Mouse (Mus musculus): ENCODE measurements around the gene Gpank1. TPM values are rescaled to one million over a fixed set of nuclear protein-coding genes. Genes with fewer than 3 reads are reported as not detected.

The Gpank1 gene
- polyA plus RNA-seq, 1 experiment from 2014 or later = 24.6 TPM

DNA sequence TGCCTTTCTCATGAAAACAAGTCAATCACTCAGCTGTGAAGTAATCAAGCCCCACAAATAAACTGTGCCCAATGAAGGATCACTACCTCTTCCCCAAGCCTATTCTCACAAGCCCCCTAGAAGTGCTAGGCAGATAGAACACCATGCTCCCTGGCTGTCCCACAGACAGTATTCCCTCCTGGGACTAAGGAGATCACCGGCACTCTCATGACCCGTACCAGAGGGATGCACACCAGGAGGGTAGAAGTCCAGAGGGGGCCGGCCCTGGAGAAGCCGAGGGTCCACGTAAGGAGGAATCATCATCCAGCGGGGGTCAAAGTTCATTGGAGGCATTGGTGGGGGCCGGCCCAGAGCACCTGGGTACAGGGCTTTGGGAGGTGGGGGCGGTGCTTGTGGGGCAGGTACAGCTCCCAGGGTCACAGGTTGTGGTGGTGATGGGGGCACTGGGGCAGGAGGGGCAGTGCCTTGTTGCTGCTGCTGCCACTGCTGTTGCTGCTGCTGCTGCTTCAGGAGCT is 36.5 kb downstream of the Gpank1 start:
- Histone ChIP-seq H3K27ac (replicated peaks; ENCODE audit: low read depth, low read length) (no peak overlapping the region), H3K36me3 (replicated peaks; ENCODE audit: control insufficient read depth, insufficient read depth, low read depth, low read length) (peaks cover 80% of the 10 kb centered on the region), H3K27me3 (ENCODE audit: control insufficient read depth, insufficient read depth, low read length) (no peaks in the 10 kb centered on the region), H3K4me3 (ENCODE audit: low read depth, low read length) (no peak overlapping the region), H3K4me2 (ENCODE audit: low read depth, low read length) (no peak overlapping the region), H3K9ac (replicated peaks; ENCODE audit: low read length) (no peak overlapping the region), H3K9me3 (replicated peaks; ENCODE audit: control insufficient read depth, low read length) (no peaks in the 10 kb centered on the region), H3K4me1 (ENCODE audit: control insufficient read depth, insufficient read depth, low read length) (peaks cover 3% of the 10 kb centered on the region; the same call in 1 of the 2 replicates)
- 91% methylated on average over 8 of the region's 8 CpGs for WGBS
- ATAC-seq (replicated peaks; ENCODE audit: insufficient number of reproducible peaks, low FRiP score, low TSS enrichment, low read depth) (no peak), DNase-seq (ENCODE audit: low spot score) (no peak)

DNA sequence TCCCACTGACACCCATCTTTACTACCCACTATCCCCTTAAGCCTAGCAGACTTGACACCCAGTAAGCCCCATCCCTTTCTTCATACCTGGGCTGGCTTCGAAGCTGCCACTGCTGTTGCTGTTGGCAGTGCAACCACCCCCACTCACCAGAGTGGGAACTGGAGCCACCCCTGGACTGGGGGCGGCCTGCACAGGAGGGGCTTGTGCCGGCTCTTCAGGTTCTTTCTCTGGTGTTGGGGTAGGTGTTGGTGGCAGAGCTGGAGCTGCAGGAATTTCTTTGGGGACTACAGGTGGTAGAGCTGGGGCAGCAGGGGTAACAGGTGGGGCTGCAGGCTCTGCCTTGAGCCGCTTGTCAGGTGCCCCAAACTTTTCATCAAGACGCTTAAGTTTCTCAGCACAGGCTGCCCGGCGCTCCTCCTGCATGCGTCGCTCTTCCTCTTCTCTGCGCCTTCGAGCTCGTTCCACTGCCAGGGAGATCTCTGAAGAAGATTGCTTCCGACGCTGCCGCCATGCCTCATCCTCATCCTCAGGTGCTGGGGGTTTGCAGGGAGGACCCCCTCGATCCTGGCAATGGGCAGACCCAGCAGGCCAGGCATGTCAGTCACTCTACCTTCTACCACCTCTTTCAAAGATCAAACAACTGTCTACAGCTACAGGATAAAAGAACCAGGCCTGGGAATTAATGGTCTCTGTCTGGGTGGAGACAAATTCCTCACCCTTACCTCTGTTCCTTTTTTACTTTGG is 37.8 kb downstream of the Gpank1 start:
- H3K4me3 ChIP-seq (ENCODE audit: low read depth, low read length) = no peak overlapping the region

DNA sequence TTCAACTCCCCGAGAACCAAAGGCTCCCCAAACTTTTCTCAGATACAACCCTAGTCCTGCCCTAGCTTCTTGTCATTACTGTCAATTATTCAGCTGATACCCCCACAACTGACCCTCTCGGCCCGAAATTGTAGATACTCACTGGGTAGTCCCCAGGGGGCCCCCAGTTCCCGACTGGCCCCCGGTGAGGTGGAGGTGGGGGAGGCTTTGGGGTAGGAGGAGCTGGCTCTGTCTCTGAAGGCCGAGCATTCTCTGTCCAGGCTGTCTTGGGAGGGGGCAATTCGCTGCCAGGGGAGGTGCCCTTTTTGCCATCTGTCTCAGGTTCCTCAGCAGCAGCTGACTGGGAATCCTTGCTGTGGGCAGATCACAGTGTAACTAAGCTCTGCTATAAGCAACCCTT is 38.4 kb downstream of the Gpank1 start:
- Histone ChIP-seq H3K27ac (replicated peaks; ENCODE audit: low read depth, low read length) (no peak overlapping the region), H3K4me2 (ENCODE audit: low read depth, low read length) (no peak overlapping the region), H3K4me1 (ENCODE audit: control insufficient read depth, insufficient read depth, low read length) (peaks cover 4% of the 10 kb centered on the region; the same call in 1 of the 2 replicates), H3K36me3 (replicated peaks; ENCODE audit: control insufficient read depth, insufficient read depth, low read depth, low read length) (peaks cover 66% of the 10 kb centered on the region), H3K27me3 (ENCODE audit: control insufficient read depth, insufficient read depth, low read length) (no peaks in the 10 kb centered on the region), H3K4me3 (ENCODE audit: low read depth, low read length) (no peak overlapping the region), H3K9ac (replicated peaks; ENCODE audit: low read length) (no peak overlapping the region), H3K9me3 (replicated peaks; ENCODE audit: control insufficient read depth, low read length) (no peaks in the 10 kb centered on the region)
- ATAC-seq (replicated peaks; ENCODE audit: insufficient number of reproducible peaks, low FRiP score, low TSS enrichment, low read depth) = no peak
- WGBS = 89% methylated on average over 7 of the region's 7 CpGs
- DNase-seq (ENCODE audit: low spot score) = no peak

More for the DNA sequence above, 37.8 kb downstream of the Gpank1 start:
- DNase-seq (ENCODE audit: low spot score) (no peak), ATAC-seq (replicated peaks; ENCODE audit: insufficient number of reproducible peaks, low FRiP score, low TSS enrichment, low read depth) (no peak)
- WGBS = 93% methylated on average over 16 of the region's 16 CpGs
- Histone ChIP-seq H3K36me3 (replicated peaks; ENCODE audit: control insufficient read depth, insufficient read depth, low read depth, low read length) (peaks cover 72% of the 10 kb centered on the region), H3K9ac (replicated peaks; ENCODE audit: low read length) (no peak overlapping the region), H3K27me3 (ENCODE audit: control insufficient read depth, insufficient read depth, low read length) (no peaks in the 10 kb centered on the region), H3K4me1 (ENCODE audit: control insufficient read depth, insufficient read depth, low read length) (peaks cover 6% of the 10 kb centered on the region; the same call in 1 of the 2 replicates), H3K9me3 (replicated peaks; ENCODE audit: control insufficient read depth, low read length) (no peaks in the 10 kb centered on the region), H3K4me2 (ENCODE audit: low read depth, low read length) (no peak overlapping the region), H3K27ac (replicated peaks; ENCODE audit: low read depth, low read length) (no peak overlapping the region)

DNA sequence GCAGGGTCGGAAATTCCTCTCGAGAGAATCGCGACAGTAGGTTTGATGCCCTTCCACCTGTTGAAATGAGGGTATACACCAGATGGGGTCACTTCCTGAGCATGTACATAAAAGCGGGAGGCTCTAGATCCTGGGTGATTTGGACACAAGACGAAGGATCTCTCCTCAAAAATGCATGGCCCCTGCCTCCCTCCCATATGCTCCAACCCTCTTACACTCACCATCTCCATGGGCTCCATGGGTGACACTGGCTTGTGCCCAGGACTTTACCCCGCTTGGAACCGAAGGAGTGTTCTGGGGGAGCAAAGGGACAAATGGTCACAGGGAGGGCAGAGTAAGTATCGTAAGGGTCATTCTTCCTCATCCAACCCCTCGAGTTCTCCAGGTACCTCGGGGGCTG is 40.2 kb downstream of the Gpank1 start:
- no peak overlapping the region for H3K9ac ChIP-seq (replicated peaks; ENCODE audit: low read length)
- peaks cover 48% of the 10 kb centered on the region for H3K36me3 ChIP-seq (replicated peaks; ENCODE audit: control insufficient read depth, insufficient read depth, low read depth, low read length)

DNA sequence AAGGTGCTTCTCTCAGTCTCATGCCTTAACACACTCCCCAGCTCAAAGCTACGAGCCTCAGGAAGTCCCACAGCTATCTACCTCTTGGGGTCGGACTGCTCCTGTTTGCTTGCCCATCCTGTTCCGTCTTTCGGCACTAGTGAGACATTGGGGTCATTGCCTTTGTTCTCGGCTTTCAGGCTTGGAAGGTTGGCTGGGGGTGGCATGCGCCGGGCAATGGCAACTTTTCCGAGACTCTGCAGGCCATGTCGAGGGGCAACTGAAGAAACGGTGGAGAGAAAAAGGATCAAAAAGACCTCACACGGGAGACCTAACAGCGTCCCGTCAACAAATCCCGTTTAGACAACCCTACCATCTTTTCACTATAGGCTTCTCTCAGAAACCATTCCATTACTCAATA is 40.9 kb downstream of the Gpank1 start:
- no peak for ATAC-seq (replicated peaks; ENCODE audit: insufficient number of reproducible peaks, low FRiP score, low TSS enrichment, low read depth)
- H3K36me3 ChIP-seq (replicated peaks; ENCODE audit: control insufficient read depth, insufficient read depth, low read depth, low read length) = peaks cover 41% of the 10 kb centered on the region
- H3K4me1 ChIP-seq (ENCODE audit: control insufficient read depth, insufficient read depth, low read length) = peaks cover 2% of the 10 kb centered on the region; the same call in 1 of the 2 replicates
- H3K27me3 ChIP-seq (ENCODE audit: control insufficient read depth, insufficient read depth, low read length) = no peaks in the 10 kb centered on the region
- peak overlapping the region; percentile 96 for H3K4me2 ChIP-seq (ENCODE audit: low read depth, low read length)
- H3K9me3 ChIP-seq (replicated peaks; ENCODE audit: control insufficient read depth, low read length) = no peaks in the 10 kb centered on the region
- H3K4me3 ChIP-seq (ENCODE audit: low read depth, low read length) = peak overlapping the region; percentile 91
- H3K27ac ChIP-seq (replicated peaks; ENCODE audit: low read depth, low read length) = no peak overlapping the region
- H3K9ac ChIP-seq (replicated peaks; ENCODE audit: low read length) = peak overlapping the region; percentile 99; the same call in 1 of the 2 replicates
- DNase-seq (ENCODE audit: low spot score) = no peak
- 75% methylated on average over 14 of the region's 14 CpGs for WGBS

More for the DNA sequence above, 40.2 kb downstream of the Gpank1 start:
- no peak for ATAC-seq (replicated peaks; ENCODE audit: insufficient number of reproducible peaks, low FRiP score, low TSS enrichment, low read depth)
- H3K27me3 ChIP-seq (ENCODE audit: control insufficient read depth, insufficient read depth, low read length) = no peaks in the 10 kb centered on the region
- no peak overlapping the region for H3K27ac ChIP-seq (replicated peaks; ENCODE audit: low read depth, low read length)
- DNase-seq (ENCODE audit: low spot score) = no peak
- no peak overlapping the region for H3K4me2 ChIP-seq (ENCODE audit: low read depth, low read length)
- 88% methylated on average over 11 of the region's 11 CpGs for WGBS
- H3K4me1 ChIP-seq (ENCODE audit: control insufficient read depth, insufficient read depth, low read length) = peaks cover 2% of the 10 kb centered on the region; the same call in 1 of the 2 replicates
- H3K4me3 ChIP-seq (ENCODE audit: low read depth, low read length) = no peak overlapping the region
- no peaks in the 10 kb centered on the region for H3K9me3 ChIP-seq (replicated peaks; ENCODE audit: control insufficient read depth, low read length)

DNA sequence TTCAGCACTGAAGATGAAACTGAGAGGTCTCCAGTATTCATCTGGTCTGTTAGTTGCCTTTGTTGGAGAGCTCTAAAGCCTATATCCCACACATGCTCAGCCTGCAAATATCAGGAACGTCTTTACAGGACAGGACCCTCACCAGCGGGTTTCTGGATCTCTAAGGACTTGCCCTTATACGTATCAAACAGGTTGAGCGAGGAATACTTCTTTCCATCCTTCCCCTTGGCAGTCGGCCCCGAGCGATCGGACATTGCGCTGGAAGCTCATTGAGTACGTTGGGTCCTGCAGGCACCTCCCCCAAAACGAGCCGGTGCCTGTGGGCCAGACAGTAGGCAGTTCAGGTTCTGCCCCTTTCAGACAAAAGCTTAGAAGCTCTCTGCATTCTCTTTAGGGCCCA is 41.5 kb downstream of the Gpank1 start:
- Histone ChIP-seq H3K27ac (replicated peaks; ENCODE audit: low read depth, low read length) (no peak overlapping the region), H3K36me3 (replicated peaks; ENCODE audit: control insufficient read depth, insufficient read depth, low read depth, low read length) (peaks cover 35% of the 10 kb centered on the region)
- WGBS = 61% methylated on average over 12 of the region's 12 CpGs

DNA sequence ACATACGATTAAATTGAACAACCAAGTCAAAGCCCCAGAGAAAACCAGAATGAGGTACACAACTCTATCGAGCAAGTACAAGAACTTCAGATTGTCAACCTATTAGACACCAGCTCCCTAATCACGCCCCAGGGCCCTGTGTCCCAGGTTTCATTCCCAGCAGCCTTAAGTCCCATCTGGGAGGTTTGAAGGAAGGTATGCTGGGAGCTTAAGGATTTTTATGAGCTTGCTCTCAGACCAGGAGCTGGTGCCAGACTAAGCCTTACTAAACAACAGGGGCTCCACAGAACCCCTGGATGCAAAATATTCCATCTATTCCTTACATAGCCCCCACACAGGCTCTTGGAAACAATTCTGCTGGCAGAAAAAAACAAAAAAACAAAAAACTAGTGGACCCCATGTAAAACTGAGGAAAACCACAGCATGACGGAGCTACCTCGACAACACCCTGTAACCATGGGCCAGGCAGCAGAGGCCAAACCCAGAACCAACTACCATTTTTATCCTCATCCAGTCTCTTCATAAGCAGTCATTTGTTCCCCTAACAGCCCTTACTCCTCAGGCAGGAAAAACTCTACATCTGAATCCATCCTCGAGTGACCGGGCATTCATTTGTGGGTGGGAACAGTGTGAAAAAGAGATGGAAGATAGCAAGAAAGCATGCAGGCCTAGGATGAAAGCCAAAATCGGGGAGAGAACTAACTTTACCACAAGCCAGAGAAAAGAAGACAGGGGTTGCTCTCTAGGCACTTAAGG is 42.2 kb downstream of the Gpank1 start:
- Histone ChIP-seq H3K9ac (replicated peaks; ENCODE audit: low read length) (peak overlapping the region; percentile 99), H3K36me3 (replicated peaks; ENCODE audit: control insufficient read depth, insufficient read depth, low read depth, low read length) (peaks cover 27% of the 10 kb centered on the region), H3K4me1 (ENCODE audit: control insufficient read depth, insufficient read depth, low read length) (peaks cover 2% of the 10 kb centered on the region; the same call in 1 of the 2 replicates), H3K27ac (replicated peaks; ENCODE audit: low read depth, low read length) (peak overlapping the region; percentile 93; the same call in 1 of the 2 replicates), H3K4me2 (ENCODE audit: low read depth, low read length) (peak overlapping the region; percentile 96), H3K9me3 (replicated peaks; ENCODE audit: control insufficient read depth, low read length) (no peaks in the 10 kb centered on the region), H3K4me3 (ENCODE audit: low read depth, low read length) (peak overlapping the region; percentile 91), H3K27me3 (ENCODE audit: control insufficient read depth, insufficient read depth, low read length) (no peaks in the 10 kb centered on the region)
- ATAC-seq (replicated peaks; ENCODE audit: insufficient number of reproducible peaks, low FRiP score, low TSS enrichment, low read depth) = no peak
- DNase-seq (ENCODE audit: low spot score) = no peak
- 19% methylated on average over 8 of the region's 8 CpGs for WGBS

More for the DNA sequence above, 41.5 kb downstream of the Gpank1 start:
- Histone ChIP-seq H3K4me3 (ENCODE audit: low read depth, low read length) (peak overlapping the region; percentile 91), H3K4me2 (ENCODE audit: low read depth, low read length) (peak overlapping the region; percentile 96), H3K4me1 (ENCODE audit: control insufficient read depth, insufficient read depth, low read length) (peaks cover 2% of the 10 kb centered on the region; the same call in 1 of the 2 replicates), H3K9me3 (replicated peaks; ENCODE audit: control insufficient read depth, low read length) (no peaks in the 10 kb centered on the region), H3K9ac (replicated peaks; ENCODE audit: low read length) (peak overlapping the region; percentile 99), H3K27me3 (ENCODE audit: control insufficient read depth, insufficient read depth, low read length) (no peaks in the 10 kb centered on the region)
- ATAC-seq (replicated peaks; ENCODE audit: insufficient number of reproducible peaks, low FRiP score, low TSS enrichment, low read depth) = no peak
- DNase-seq (ENCODE audit: low spot score) = no peak

All from embryonic facial prominence, embryonic 11.5 days (tissue).